Mouse (Mus musculus): ENCODE measurements around the gene St6galnac4. TPM values are rescaled to one million over a fixed set of nuclear protein-coding genes. Genes with fewer than 3 reads are reported as not detected.

St6galnac4 gene
- polyA plus RNA-seq, 1 experiment from 2014 or later: 21.5 TPM

DNA sequence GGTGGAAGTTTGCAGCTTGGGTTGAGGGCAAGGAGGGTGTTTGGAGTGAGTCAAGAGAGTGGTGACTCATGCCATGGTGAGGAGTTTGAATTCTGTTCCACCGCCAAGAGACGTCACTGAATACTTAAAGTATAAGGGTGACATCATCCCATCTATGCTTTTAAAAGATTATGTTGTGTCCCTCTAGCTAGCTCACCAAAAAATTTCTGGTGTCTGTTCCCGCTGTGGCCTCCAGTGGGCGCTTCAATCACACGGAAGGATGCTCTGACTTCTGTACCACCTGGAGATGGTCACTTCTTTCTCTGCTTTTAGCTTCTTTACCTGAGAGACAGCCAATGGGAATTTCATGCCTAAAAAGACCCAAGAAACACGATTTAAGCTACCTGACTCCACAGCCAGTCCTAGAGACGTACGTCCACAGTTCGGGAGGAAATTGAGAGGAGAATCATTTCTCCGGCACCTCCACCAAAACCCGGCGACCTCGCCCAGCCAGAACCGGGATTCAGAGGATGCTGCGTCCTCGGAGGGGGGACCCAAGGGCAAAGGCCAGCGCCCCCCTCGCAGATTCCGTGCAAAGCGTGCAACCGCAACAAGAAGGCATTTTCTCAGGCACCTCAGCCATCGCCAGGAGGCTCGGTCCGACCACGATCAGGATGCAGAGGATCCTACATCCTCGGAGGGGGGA is 11.9 kb upstream of the St6galnac4 start:
- peaks cover 25% of the 10 kb centered on the region for H3K4me1 ChIP-seq
- H3K9ac ChIP-seq: peak overlapping the region; percentile 64
- H3K4me3 ChIP-seq: peak overlapping the region; percentile 51
- peaks cover 32% of the 10 kb centered on the region for H3K27me3 ChIP-seq
- H3K4me2 ChIP-seq (replicated peaks): peak overlapping the region; percentile 100
- peaks cover 10% of the 10 kb centered on the region for H3K36me3 ChIP-seq
- 1% methylated on average over 26 of the region's 26 CpGs for WGBS
- no peak overlapping the region for H3K27ac ChIP-seq
- ATAC-seq (ENCODE audit: low FRiP score): no peak
- H3K9me3 ChIP-seq (replicated peaks): no peaks in the 10 kb centered on the region

DNA sequence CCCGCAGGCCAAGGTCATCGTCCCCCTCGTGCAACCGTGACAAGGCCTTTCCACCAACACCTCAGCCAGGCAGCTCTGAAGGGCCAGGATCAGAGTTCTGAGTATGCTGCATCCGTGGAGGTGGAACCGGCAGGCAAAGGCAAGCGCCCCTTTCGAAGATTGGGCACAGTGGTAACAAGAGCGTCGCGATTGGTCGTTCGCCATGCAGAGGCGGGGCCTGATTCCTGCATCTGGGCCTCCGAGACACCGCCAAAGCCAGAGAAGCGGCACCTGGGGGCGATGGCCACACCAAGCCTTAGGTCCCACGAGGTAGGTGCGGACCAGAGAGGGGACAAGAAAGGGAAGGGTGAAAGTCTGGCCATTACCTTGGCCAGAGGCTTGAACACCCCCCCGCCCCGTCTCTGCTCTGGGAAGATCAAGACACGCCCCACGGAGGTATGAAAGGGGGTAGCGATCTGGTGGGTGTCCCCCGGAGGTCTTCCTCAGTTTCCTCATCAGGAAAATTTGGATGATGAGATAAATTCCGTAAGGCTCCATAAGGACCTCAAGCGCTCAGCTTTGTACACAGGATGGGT is 11.2 kb upstream of the St6galnac4 start, which contains the start of gene 9430097D07Rik:
Gene 9430097D07Rik (minus strand): TSS at position 99 of the 575 bp plus-strand sequence.
- peaks cover 10% of the 10 kb centered on the region for H3K36me3 ChIP-seq
- peak within 1 kb of the TSS; percentile 51 for H3K4me3 ChIP-seq
- WGBS: 5% methylated on average over 28 of the region's 28 CpGs
- H3K27ac ChIP-seq: no peak within 1 kb of the TSS
- H3K4me1 ChIP-seq: peaks cover 25% of the 10 kb centered on the region
- no peaks in the 10 kb centered on the region for H3K9me3 ChIP-seq (replicated peaks)
- H3K27me3 ChIP-seq: peaks cover 37% of the 10 kb centered on the region
- peak; percentile 66 for ATAC-seq (ENCODE audit: low FRiP score)
- H3K4me2 ChIP-seq (replicated peaks): peak within 1 kb of the TSS; percentile 100
- H3K9ac ChIP-seq: peak within 1 kb of the TSS; percentile 64

DNA sequence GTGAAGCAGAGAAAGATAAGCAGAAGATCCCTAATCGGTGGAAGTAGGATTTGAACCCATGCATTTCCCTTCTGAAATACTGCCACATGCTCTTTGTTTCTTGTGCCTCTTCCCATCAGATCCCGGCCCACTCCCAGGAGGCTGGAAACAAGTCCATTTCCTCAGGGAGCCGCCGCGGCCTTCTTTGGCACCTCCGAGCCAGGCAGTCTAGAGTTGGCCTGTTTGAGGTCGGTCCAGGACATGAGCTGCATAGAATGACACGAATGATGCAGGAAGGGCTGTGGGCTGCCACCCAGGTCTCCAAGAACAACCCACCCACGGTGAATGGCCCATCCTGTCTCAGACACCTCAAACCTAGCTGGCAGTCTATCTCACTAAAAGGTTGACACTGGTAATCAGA is 10.4 kb upstream of the St6galnac4 start:
- ATAC-seq (ENCODE audit: low FRiP score): no peak
- no peak overlapping the region for H3K4me3 ChIP-seq
- 88% methylated on average over 9 of the region's 9 CpGs for WGBS
- H3K27me3 ChIP-seq: peaks cover 42% of the 10 kb centered on the region
- H3K4me2 ChIP-seq (replicated peaks): no peak overlapping the region; the same call in 1 of the 2 replicates
- no peak overlapping the region for H3K9ac ChIP-seq
- H3K36me3 ChIP-seq: peaks cover 10% of the 10 kb centered on the region
- peaks cover 21% of the 10 kb centered on the region for H3K4me1 ChIP-seq
- no peaks in the 10 kb centered on the region for H3K9me3 ChIP-seq (replicated peaks)
- no peak overlapping the region for H3K27ac ChIP-seq

DNA sequence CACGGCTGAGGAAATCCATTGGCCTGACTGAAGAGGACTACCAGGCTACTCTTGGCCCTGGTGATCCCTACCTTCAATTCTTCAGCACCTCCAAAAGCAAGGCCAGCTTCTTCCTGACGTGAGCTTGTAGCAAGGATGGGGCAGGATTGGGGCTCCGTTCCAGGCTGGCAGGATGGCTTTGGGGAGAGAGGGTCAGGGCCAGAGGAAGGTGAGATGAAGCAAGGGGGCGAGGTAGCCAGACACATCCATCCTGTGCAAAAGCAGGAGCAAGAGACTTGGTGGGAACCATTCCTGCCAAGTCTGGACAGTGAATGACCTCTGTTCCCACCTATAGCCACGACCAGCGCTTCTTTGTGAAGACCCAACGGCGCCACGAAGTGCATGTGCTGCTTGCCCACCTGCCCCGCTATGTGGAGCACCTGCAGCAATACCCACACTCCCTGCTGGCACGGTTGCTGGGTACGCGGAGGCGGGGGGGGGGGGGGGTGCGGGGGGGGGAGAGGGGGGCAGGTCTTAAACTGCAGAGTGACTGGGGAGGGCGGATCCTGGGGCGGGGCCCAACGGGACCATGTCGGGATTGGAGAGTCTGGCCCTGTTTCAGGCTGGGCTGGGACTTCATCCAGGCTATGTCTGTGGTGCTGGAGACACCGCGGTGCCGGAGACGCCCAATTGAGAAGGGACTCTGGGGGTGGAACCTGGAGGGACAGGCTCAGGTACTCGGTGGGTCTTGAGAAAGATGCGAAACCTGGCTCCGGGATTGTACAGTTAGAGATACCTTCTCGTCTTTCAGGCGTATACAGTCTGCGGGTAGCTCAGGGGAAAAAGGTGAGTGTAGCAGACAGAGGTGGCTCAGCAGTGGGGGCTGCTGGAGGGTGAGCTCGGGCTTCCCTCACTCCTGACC is 8.5 kb upstream of the St6galnac4 start:
- Histone ChIP-seq H3K27me3 (peaks cover 52% of the 10 kb centered on the region), H3K9me3 (replicated peaks) (no peaks in the 10 kb centered on the region), H3K4me3 (no peak overlapping the region), H3K36me3 (peaks cover 2% of the 10 kb centered on the region; the same call in 1 of the 2 replicates), H3K9ac (no peak overlapping the region), H3K4me1 (peaks cover 17% of the 10 kb centered on the region), H3K4me2 (replicated peaks) (no peak overlapping the region), H3K27ac (no peak overlapping the region)
- ATAC-seq (ENCODE audit: low FRiP score): no peak
- WGBS: 43% methylated on average over 25 of the region's 30 CpGs

DNA sequence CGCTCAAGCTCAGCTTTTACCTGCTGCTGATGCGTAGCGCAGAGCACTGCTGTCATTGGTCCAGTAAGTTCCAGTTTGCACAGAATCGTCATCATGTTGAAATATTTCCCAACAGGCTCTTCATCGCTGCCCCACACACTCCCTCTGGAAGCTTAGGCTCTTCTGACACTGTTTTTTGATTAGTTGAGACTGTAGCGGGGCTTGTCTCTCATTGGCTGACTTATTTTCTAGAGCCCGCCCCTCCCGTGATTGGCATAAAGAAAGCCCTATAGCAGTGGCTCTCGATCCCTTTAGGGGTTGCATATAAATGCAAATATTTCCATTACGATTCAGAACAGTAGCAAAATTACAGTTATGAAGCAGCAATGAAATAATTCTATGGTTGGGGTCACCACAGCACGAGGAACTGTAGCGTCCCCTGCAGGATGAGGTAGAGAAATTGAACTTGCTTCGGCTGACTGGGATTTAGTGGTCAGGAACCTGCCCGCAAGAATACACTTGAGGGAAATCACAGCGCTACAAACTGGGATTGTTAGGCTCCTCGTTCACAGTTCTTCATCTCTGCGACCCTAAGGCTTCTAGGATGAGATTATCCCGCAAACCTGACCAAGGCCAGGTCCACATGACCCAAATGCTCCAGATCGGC is 5.3 kb upstream of the St6galnac4 start:
- ATAC-seq (ENCODE audit: low FRiP score): peak; percentile 55; the same call in 1 of the 2 replicates
- peak overlapping the region; percentile 20; the same call in 1 of the 2 replicates for H3K4me3 ChIP-seq
- H3K4me2 ChIP-seq (replicated peaks): peak overlapping the region; percentile 37
- H3K9ac ChIP-seq: no peak overlapping the region
- H3K9me3 ChIP-seq (replicated peaks): no peaks in the 10 kb centered on the region
- H3K4me1 ChIP-seq: peaks cover 6% of the 10 kb centered on the region
- peaks cover 45% of the 10 kb centered on the region for H3K27me3 ChIP-seq
- H3K36me3 ChIP-seq: no peaks in the 10 kb centered on the region
- 32% methylated on average over 19 of the region's 19 CpGs for WGBS
- H3K27ac ChIP-seq: 0 out of 2 replicates have a peak overlapping the region, but pooled peaks have one; percentile 23

DNA sequence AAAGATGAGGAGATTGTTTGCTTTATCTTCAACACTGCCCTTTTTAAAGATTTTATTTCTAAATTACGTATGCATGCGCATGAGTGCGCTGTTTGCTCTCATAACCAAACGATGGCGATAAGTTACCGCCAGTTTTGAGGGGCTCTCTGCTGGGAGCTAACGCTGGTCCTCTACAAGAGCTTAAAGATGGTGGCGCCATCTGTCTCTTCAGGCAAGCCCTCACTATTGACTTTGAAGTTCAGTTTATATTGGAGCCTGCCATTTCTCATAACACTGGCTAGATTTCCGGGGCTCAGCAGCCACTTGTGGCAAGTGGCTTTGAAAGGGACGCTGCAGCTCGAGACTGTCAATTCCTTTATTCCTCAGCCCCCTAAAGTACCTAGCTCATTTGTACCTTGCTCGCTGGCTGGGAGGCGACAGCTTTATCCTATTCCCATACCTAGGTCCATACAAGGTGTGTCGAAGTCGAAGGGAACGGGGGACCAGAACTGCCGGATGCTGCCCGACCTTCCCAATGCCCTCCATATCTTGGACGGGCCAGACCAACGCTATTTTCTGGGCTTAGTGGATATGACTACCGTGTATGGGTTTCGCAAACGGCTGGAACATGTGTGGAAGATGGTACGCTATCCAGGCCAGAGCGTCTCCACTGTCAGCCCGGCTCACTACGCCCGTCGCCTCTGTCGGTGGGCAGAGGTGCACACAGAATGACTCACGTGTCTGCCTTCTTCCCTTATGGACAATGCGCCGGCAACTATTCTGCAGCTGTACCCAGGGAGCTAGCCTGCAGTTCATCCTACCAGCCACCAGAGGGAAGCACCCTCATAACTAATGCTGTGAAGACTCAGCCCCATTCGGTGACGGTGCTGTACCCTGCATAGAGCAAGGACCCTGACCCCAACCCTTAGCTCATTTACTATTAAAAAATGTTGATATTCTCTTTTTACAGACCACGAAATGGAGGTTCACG is 3.8 kb upstream of the St6galnac4 start:
- Histone ChIP-seq H3K4me2 (replicated peaks) (peak overlapping the region; percentile 54), H3K9ac (no peak overlapping the region; the same call in 1 of the 2 replicates), H3K27me3 (peaks cover 38% of the 10 kb centered on the region), H3K4me1 (peaks cover 14% of the 10 kb centered on the region), H3K4me3 (peak overlapping the region; percentile 18; the same call in 1 of the 2 replicates), H3K9me3 (replicated peaks) (no peaks in the 10 kb centered on the region), H3K27ac (no peak overlapping the region; the same call in 1 of the 2 replicates), H3K36me3 (no peaks in the 10 kb centered on the region)
- ATAC-seq (ENCODE audit: low FRiP score): peak; percentile 69
- 15% methylated on average over 37 of the region's 37 CpGs for WGBS

DNA sequence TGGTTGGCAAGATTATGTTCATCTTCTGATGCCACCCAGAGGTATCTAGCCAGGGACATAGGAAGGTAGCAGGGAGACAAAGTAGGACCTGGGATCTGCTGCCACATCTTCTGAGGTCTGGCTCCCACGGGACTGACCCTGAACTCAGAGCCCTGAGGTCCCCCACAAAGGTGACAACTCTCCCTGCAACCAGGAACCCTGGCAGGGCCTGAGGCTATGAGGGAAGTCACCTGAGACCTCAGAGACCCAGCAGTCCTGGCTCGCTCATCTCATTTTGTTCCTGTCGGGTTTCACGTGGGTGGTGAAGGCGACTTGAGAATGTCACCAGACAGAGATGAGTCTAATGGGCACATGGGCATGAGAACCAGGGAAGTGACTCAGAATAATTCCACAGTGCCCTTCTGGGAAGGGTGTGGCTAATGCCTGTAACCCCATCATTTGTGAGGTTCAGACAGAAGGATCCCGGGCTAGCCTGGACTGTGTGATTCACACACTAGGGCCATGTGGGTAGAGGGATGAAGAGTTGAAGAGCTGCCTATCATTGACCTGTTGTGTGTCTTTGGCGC is 1.7 kb upstream of the St6galnac4 start:
- 80% methylated on average over 7 of the region's 7 CpGs for WGBS
- Histone ChIP-seq H3K36me3 (no peaks in the 10 kb centered on the region), H3K9ac (no peak overlapping the region)

DNA sequence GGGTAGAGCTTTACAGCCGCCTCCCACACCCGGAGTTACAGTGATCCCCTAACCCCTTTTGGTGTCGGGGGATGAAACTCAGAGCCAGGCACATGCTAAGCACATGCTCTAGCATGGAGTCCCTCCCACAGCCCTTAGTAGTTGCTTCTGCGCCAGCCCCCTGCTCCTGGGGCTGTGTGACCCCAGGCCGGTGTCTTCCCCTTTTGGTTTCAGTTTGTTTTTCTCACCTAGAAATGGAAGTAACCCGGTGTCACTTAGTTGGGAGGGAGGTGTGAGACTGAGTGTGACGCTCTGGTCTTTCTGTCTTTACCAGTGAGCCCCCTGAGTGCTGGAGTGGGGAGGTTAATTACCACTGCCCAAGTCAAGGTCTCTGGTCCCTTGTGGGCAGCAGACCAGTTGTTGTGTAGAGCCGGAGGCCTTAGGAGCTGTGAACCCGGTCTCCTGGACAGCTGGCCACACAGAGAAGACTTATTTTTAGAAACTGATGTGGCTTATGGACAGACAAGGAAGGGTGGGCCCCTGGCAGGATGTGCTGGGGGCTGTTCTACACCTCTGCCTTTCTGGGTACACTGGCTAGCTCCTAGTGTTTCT is 931 bp downstream of the St6galnac4 start:
- peaks cover 3% of the 10 kb centered on the region; the same call in 1 of the 2 replicates for H3K27me3 ChIP-seq
- no peaks in the 10 kb centered on the region for H3K9me3 ChIP-seq (replicated peaks)
- WGBS: 44% methylated on average over 9 of the region's 9 CpGs
- H3K4me3 ChIP-seq: peak overlapping the region; percentile 46
- H3K27ac ChIP-seq: 0 out of 2 replicates have a peak overlapping the region, but pooled peaks have one; percentile 0
- H3K9ac ChIP-seq: peak overlapping the region; percentile 67; the same call in 1 of the 2 replicates
- H3K36me3 ChIP-seq: no peaks in the 10 kb centered on the region
- ATAC-seq (ENCODE audit: low FRiP score): no peak
- peaks cover 19% of the 10 kb centered on the region for H3K4me1 ChIP-seq
- H3K4me2 ChIP-seq (replicated peaks): peak overlapping the region; percentile 59

More for the DNA sequence above, 1.7 kb upstream of the St6galnac4 start:
- peaks cover 20% of the 10 kb centered on the region for H3K4me1 ChIP-seq
- H3K4me2 ChIP-seq (replicated peaks): no peak overlapping the region
- H3K9me3 ChIP-seq (replicated peaks): no peaks in the 10 kb centered on the region
- H3K27ac ChIP-seq: no peak overlapping the region
- no peak overlapping the region for H3K4me3 ChIP-seq
- ATAC-seq (ENCODE audit: low FRiP score): no peak
- H3K27me3 ChIP-seq: peaks cover 19% of the 10 kb centered on the region

DNA sequence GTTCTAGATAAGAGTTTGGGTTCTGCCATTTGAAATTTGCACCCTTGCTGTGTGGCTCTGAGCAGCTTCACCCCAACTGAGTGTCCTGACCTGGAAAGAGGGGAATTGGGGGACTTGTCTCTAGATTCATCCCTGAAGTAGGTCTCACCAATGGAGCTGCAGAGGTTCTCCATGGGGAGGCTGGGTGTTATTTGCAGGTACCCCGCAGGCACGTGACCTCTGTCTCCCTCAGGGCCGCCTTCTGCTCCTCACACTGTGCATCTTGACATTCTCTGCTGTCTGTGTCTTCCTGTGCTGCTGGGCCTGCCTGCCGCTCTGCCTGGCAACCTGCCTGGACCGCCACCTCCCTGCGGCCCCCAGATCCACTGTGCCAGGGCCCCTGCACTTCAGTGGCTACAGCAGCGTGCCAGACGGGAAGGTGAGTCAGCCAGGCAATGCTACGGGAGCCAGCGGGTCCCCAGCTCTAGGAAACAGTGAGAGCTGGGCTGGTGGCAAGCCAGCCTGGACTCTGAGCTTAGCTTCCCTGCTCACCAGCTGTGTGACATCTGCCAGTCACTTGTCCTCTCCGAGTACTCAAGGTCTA is 2.4 kb downstream of the St6galnac4 start:
- no peak overlapping the region for H3K27ac ChIP-seq
- peaks cover 13% of the 10 kb centered on the region; the same call in 1 of the 2 replicates for H3K4me1 ChIP-seq
- peaks cover 1% of the 10 kb centered on the region; the same call in 1 of the 2 replicates for H3K36me3 ChIP-seq
- 70% methylated on average over 11 of the region's 11 CpGs for WGBS
- no peak overlapping the region for H3K4me2 ChIP-seq (replicated peaks)
- H3K9me3 ChIP-seq (replicated peaks): no peaks in the 10 kb centered on the region
- H3K9ac ChIP-seq: 0 out of 2 replicates have a peak overlapping the region, but pooled peaks have one; percentile 38
- ATAC-seq (ENCODE audit: low FRiP score): no peak
- no peak overlapping the region for H3K4me3 ChIP-seq
- H3K27me3 ChIP-seq: no peaks in the 10 kb centered on the region; the same call in 1 of the 2 replicates

DNA sequence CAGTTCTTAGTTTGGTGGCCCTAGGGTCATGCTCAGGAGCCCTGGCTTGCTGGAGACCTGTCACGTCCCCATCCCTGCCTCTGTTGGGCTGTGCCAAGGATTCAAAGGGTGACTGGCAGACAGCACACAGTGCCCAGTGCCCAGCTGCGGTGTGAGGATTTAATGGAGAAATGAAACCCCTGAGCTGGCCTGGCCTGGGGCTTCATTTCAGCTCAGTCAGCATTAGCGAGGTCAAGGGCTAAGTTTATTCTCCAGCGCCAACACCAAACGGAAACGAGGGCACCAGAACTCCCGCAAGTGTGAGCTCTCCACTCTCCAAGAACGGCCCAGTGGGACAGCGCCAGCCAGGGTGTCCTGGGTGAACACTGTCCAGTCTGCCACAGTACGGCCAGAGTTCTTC is 3.3 kb downstream of the St6galnac4 start:
- Histone ChIP-seq H3K27ac (no peak overlapping the region), H3K4me2 (replicated peaks) (no peak overlapping the region), H3K4me3 (no peak overlapping the region), H3K9me3 (replicated peaks) (no peaks in the 10 kb centered on the region), H3K4me1 (peaks cover 13% of the 10 kb centered on the region; the same call in 1 of the 2 replicates), H3K36me3 (peaks cover 7% of the 10 kb centered on the region; the same call in 1 of the 2 replicates), H3K27me3 (no peaks in the 10 kb centered on the region; the same call in 1 of the 2 replicates), H3K9ac (no peak overlapping the region)
- ATAC-seq (ENCODE audit: low FRiP score): no peak
- WGBS: 74% methylated on average over 10 of the region's 10 CpGs

All from hindbrain, embryonic 12.5 days (tissue).